Mouse (Mus musculus) E14TG2a.4 (cell line): ENCODE measurements around the gene Diaph2.
"Not testable (repeated sequence)": the region's sequence is repeated elsewhere in the genome, so short reads cannot be mapped to it uniquely, and the experiment has no call there.

Source experiments
- H3K27me3 ChIP-seq: 2 replicates; pipeline ENCODE4 v1.6.1; 2014; ENCODE audit warnings: low read length, control low read depth; ENCODE audit not compliant: insufficient read depth
- H3K36me3 ChIP-seq: 2 replicates; pipeline ENCODE4 v1.6.1; 2014; ENCODE audit warnings: low read length, control low read depth; ENCODE audit not compliant: insufficient read depth
- H3K4me1 ChIP-seq: replicated peaks from 2 replicates; pipeline ENCODE4 v1.6.1; 2014; ENCODE audit warnings: low read depth, low read length, control low read depth
- H3K4me3 ChIP-seq: replicated peaks from 2 replicates; pipeline ENCODE4 v1.5.1; 2014; ENCODE audit warnings: mild to moderate bottlenecking, low read length
- H3K9me3 ChIP-seq: 2 replicates; pipeline ENCODE4 v1.6.1; 2014; ENCODE audit warnings: low read length, control low read depth
- CTCF ChIP-seq: conservative IDR thresholded peaks from 2 replicates; pipeline ENCODE4 v1.5.1; 2014; ENCODE audit warnings: low read length
- NANOG ChIP-seq: IDR thresholded peaks from 2 replicates; pipeline ENCODE4 v1.6.1; 2014; ENCODE audit warnings: borderline replicate concordance, low read length, mixed read lengths
- POU5F1 ChIP-seq: IDR thresholded peaks from 2 replicates; pipeline ENCODE4 v1.6.1; 2014; ENCODE audit warnings: low read length, borderline replicate concordance

Gene Diaph2

DNA sequence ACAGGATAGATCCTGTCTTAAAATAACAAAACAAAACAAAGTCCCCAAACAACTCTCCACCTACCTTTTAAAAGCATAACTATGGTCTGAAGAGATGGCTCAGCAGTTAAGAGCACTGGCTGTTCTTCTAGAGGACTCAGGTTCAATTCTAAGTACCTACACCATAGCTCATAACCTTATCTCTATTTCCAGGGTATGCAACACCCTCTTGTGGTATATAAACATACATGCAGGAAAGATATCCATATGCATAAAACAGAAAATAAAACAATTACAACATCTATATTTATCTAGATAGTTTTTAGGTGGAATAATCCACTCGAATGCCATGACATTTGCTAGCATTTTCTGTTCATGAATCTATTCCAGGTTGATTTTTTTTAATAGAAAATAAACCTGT, 27.2 kb downstream of the Diaph2 start:
- TF ChIP-seq CTCF (no peak), NANOG (no peak), POU5F1 (no peak)
- Histone ChIP-seq H3K36me3 (no peaks in the 10 kb centered on the region), H3K4me3 (no peak overlapping the region), H3K4me1 (peaks cover 18% of the 10 kb centered on the region), H3K9me3 (no peaks in the 10 kb centered on the region), H3K27me3 (no peaks in the 10 kb centered on the region)

DNA sequence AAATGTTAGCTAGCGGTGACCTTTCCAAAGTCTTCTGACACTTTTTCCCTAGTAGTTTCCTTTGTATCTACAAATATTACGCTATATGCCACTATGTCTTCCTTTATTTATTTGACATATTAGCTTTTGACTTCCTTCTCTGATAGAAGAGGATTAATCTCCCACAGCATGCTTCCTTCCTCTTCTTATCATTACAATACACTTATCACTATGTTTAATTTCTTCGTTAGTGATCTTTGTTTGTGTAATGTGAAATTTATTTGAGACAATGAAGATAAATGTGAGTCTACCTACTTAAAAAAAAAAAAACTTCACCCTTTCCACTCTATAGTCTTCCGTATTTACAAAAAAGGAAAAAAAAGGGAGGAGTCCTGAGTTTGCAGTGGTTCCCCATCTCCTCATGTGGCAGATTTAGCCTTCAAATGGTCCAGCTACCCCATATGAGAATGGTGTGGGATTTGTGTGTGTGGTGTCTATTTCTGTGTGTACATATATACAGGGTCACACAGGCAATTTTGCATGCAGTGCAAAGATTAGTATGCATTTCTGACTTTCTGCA, 27.9 kb downstream of the Diaph2 start:
- Histone ChIP-seq H3K4me1 (peaks cover 18% of the 10 kb centered on the region), H3K4me3 (no peak overlapping the region), H3K36me3 (no peaks in the 10 kb centered on the region), H3K9me3 (no peaks in the 10 kb centered on the region), H3K27me3 (no peaks in the 10 kb centered on the region)
- TF ChIP-seq NANOG: no peak
- TF ChIP-seq CTCF: no peak
- TF ChIP-seq POU5F1: no peak

DNA sequence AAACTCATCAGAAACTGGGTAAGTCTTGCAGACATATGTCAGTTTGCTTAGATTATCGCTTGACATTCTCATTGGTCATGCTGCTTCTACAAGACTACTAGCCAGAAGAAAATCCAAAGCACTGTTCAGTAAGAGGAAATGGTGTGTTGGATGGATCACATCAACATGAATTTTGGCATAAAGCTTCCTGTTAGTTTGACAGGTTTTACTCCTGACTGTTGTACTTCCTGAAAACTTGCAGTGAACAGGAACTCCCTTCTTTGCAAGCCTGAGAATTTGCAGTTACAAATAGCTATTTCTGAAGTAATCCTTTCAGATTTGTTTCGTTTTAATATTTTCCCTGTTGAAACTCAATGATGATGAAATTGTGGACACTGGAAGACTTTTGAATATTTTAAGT, 32.3 kb downstream of the Diaph2 start:
- Histone ChIP-seq H3K27me3 (no peaks in the 10 kb centered on the region), H3K4me1 (no peaks in the 10 kb centered on the region)

DNA sequence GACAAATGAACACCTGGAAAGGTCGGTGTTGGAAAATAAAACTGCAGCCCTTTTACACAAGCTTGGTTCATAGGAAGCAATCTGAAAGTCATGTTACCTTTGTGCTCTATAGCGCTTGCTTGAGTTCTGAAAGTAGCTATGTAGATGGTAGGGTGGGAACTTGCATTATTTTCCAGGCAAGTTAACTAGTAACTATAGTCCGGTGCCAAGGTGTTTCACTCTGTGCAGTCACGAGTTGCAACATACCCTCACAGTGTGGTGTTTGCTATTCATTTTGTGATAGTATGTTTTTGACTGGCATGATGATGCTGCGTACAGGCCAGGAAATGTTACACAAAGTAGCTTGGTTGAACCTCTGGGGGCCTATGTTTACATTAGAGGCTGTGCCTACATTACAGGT, 34.5 kb downstream of the Diaph2 start:
- no peaks in the 10 kb centered on the region for H3K4me1 ChIP-seq
- no peaks in the 10 kb centered on the region for H3K27me3 ChIP-seq
- TF ChIP-seq POU5F1 (no peak), CTCF (no peak), NANOG (no peak)
- no peaks in the 10 kb centered on the region for H3K9me3 ChIP-seq
- H3K36me3 ChIP-seq: no peaks in the 10 kb centered on the region
- H3K4me3 ChIP-seq: no peak overlapping the region

More for the DNA sequence above, 32.3 kb downstream of the Diaph2 start:
- Histone ChIP-seq H3K4me3 (no peak overlapping the region), H3K9me3 (no peaks in the 10 kb centered on the region), H3K36me3 (no peaks in the 10 kb centered on the region)
- TF ChIP-seq POU5F1 (no peak), CTCF (no peak), NANOG (no peak)

DNA sequence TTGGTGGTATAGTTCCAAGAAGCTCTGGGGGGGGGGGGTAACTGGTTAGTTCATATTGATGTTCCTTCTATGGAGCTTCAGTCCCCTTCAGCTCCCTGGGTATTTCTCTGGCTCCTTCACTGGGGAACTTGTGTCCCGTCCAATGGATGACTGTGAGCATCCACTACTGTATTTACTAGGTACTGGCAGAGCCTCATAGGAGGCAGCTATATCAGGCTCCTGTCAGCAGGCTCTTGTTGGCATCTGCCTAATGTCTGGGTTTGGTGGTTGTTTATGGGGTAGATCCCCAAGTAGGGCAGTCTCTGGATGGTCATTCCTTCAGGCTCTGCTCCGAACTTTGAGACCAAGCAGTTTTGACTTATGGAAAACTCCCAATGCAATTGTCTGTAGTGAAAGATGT, 50.4 kb downstream of the Diaph2 start:
- not testable (repeated sequence) for H3K4me1 ChIP-seq, H3K36me3 ChIP-seq, H3K27me3 ChIP-seq, H3K9me3 ChIP-seq, H3K4me3 ChIP-seq

DNA sequence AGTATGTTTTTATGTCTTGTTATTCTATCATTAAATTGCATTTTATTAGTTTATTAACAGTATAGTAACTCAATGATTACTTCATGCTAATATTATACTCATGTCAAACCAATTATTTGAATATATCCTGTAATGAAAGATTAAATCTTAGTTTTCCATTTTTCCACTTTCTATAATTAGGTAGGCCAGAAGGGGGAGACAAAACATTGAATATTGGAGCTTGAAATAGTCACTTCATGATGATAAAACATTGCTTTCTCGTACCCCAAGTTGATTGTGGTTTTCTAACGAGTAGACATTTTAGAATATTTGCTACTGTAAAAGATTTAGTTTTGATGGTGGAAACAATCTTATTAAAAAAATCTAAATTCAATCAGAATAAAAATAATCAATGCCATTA, 82.4 kb downstream of the Diaph2 start:
- no peaks in the 10 kb centered on the region for H3K36me3 ChIP-seq
- no peaks in the 10 kb centered on the region for H3K27me3 ChIP-seq
- no peak overlapping the region for H3K4me3 ChIP-seq
- no peaks in the 10 kb centered on the region for H3K9me3 ChIP-seq
- H3K4me1 ChIP-seq: no peaks in the 10 kb centered on the region
- TF ChIP-seq NANOG (no peak), POU5F1 (no peak), CTCF (no peak)

DNA sequence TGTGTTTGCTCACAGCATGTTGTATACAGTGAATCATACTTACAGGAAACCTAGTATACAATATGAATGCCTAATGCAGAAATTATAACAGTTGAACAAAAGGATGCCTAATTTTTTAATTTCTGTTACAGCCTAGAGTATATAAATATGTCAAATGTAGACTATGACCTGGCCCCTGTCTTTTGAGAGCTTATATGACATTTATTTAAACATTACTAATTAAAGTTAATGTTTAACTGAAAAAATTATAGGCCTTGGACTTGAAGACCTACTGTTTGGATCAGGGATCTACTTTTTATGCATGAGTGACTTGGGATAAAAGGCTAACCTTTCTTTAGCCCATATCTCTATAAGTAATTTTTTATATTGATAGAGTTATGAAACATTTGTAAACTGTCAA, 84.3 kb downstream of the Diaph2 start:
- H3K4me1 ChIP-seq: no peaks in the 10 kb centered on the region
- H3K27me3 ChIP-seq: no peaks in the 10 kb centered on the region
- no peaks in the 10 kb centered on the region for H3K36me3 ChIP-seq
- no peak overlapping the region for H3K4me3 ChIP-seq
- H3K9me3 ChIP-seq: no peaks in the 10 kb centered on the region
- TF ChIP-seq CTCF: no peak
- TF ChIP-seq NANOG: no peak
- TF ChIP-seq POU5F1: no peak

DNA sequence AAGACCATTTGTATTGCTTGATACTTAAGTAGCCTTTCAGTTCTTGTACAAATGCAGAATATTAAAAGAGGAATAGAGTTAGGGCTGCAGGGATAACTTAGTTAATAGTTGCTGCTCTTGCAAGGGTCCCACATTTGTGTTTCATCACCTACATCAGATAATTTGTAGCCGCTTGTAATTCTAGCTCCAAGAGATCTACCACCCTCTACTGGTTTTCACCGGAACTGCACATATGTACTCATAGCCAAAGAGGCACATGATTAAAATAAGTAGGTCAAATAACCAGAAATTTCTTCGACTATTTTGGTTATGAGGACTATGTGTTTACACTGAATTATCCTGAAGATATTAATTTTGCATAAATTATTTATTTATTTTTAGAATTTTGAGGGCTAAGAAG, 134.9 kb downstream of the Diaph2 start:
- no peak overlapping the region for H3K4me3 ChIP-seq
- no peaks in the 10 kb centered on the region for H3K4me1 ChIP-seq
- H3K9me3 ChIP-seq: no peaks in the 10 kb centered on the region
- no peaks in the 10 kb centered on the region for H3K36me3 ChIP-seq
- TF ChIP-seq NANOG: no peak
- TF ChIP-seq CTCF: peak; percentile 76
- no peak for TF ChIP-seq POU5F1
- H3K27me3 ChIP-seq: no peaks in the 10 kb centered on the region

DNA sequence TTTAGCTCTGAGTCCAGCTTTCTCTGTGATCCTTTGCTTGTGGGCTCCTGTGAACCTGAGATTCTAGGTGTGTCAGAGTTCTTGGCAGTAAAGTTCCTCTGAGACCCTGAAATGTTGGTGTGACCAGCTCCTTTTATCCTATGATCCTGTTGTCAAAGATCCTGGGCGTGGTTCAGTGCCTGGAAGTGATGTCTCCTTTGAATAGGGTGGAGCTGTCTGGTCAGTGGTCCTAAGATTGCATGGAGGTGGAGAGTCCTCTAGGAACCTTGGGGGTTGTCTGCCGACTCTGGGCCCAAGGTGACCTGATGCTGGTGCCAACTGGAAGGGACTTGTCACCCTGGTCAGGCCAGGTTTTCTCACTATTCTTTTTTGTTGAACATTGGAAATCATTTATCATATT, 176.3 kb downstream of the Diaph2 start:
- Histone ChIP-seq H3K27me3 (no peaks in the 10 kb centered on the region), H3K36me3 (no peaks in the 10 kb centered on the region), H3K4me3 (no peak overlapping the region), H3K9me3 (no peaks in the 10 kb centered on the region), H3K4me1 (no peaks in the 10 kb centered on the region; the same call in 1 of the 2 replicates)
- no peak for TF ChIP-seq CTCF
- no peak for TF ChIP-seq POU5F1
- TF ChIP-seq NANOG: no peak
